Mouse (Mus musculus): ENCODE measurements around the gene Asna1. TPM values are rescaled to one million over a fixed set of nuclear protein-coding genes. Genes with fewer than 3 reads are reported as not detected.

Asna1 gene
- total RNA-seq, 2 experiments from 2014 or later: 73.5 to 82.3 TPM

- no peak for ATAC-seq (replicated peaks; ENCODE audit: low FRiP score, low TSS enrichment, poor library complexity, severe bottlenecking)
These were observed 10.7 kb upstream of the Asna1 start for GRCm38 (mm10) chr8:85035728-85036310.

- ATAC-seq (replicated peaks; ENCODE audit: low FRiP score, low TSS enrichment, poor library complexity, severe bottlenecking): no peak
These were observed 10.2 kb upstream of the Asna1 start for GRCm38 (mm10) chr8:85035165-85035727.

- ATAC-seq (replicated peaks; ENCODE audit: low FRiP score, low TSS enrichment, poor library complexity, severe bottlenecking): no peak
These were observed 9.7 kb upstream of the Asna1 start for GRCm38 (mm10) chr8:85034764-85035163.

- no peak for ATAC-seq (replicated peaks; ENCODE audit: low FRiP score, low TSS enrichment, poor library complexity, severe bottlenecking)
These were observed 8.8 kb upstream of the Asna1 start for GRCm38 (mm10) chr8:85033867-85034266.

- ATAC-seq (replicated peaks; ENCODE audit: low FRiP score, low TSS enrichment, poor library complexity, severe bottlenecking): no peak
These were observed 7.7 kb upstream of the Asna1 start for GRCm38 (mm10) chr8:85032622-85033311.

GRCm38 (mm10) chr8:85029271-85029670 lies 4.2 kb upstream of the Asna1 start:
- no peak for ATAC-seq (replicated peaks; ENCODE audit: low FRiP score, low TSS enrichment, poor library complexity, severe bottlenecking)

GRCm38 (mm10) chr8:85027922-85028321 lies 2.8 kb upstream of the Asna1 start:
- ATAC-seq (replicated peaks; ENCODE audit: low FRiP score, low TSS enrichment, poor library complexity, severe bottlenecking): no peak

GRCm38 (mm10) chr8:85027516-85027855 lies 2.4 kb upstream of the Asna1 start:
- no peak for ATAC-seq (replicated peaks; ENCODE audit: low FRiP score, low TSS enrichment, poor library complexity, severe bottlenecking)

GRCm38 (mm10) chr8:85026670-85027515 lies 1.8 kb upstream of the Asna1 start, which contains the start of gene Trir:
Trir (plus strand) TSS chr8:85026823.
- ATAC-seq (replicated peaks; ENCODE audit: low FRiP score, low TSS enrichment, poor library complexity, severe bottlenecking): peak; percentile 72

GRCm38 (mm10) chr8:85023846-85024245 lies 1.2 kb downstream of the Asna1 start:
- no peak for ATAC-seq (replicated peaks; ENCODE audit: low FRiP score, low TSS enrichment, poor library complexity, severe bottlenecking)

- no peak for ATAC-seq (replicated peaks; ENCODE audit: low FRiP score, low TSS enrichment, poor library complexity, severe bottlenecking)
These were observed 3.5 kb downstream of the Asna1 start for GRCm38 (mm10) chr8:85021514-85022055.

- ATAC-seq (replicated peaks; ENCODE audit: low FRiP score, low TSS enrichment, poor library complexity, severe bottlenecking): no peak
These were observed 7.9 kb downstream of the Asna1 start for GRCm38 (mm10) chr8:85017209-85017608.

GRCm38 (mm10) chr8:85016724-85017123 lies 8.4 kb downstream of the Asna1 start:
- ATAC-seq (replicated peaks; ENCODE audit: low FRiP score, low TSS enrichment, poor library complexity, severe bottlenecking): no peak

- ATAC-seq (replicated peaks; ENCODE audit: low FRiP score, low TSS enrichment, poor library complexity, severe bottlenecking): no peak
These were observed 10.7 kb downstream of the Asna1 start, which contains the start of gene Best2 for GRCm38 (mm10) chr8:85014431-85014830. Best2 (minus strand) TSS chr8:85014531.

GRCm38 (mm10) chr8:85013230-85013840 lies 11.7 kb downstream of the Asna1 start:
- peak; percentile 89 for ATAC-seq (replicated peaks; ENCODE audit: low FRiP score, low TSS enrichment, poor library complexity, severe bottlenecking)

- 0 out of 2 replicates have a peak, but pooled peaks have one; percentile 22 for ATAC-seq (replicated peaks; ENCODE audit: low FRiP score, low TSS enrichment, poor library complexity, severe bottlenecking)
These were observed 13.8 kb downstream of the Asna1 start for GRCm38 (mm10) chr8:85011242-85011641.

- ATAC-seq (replicated peaks; ENCODE audit: low FRiP score, low TSS enrichment, poor library complexity, severe bottlenecking): peak; percentile 65
These were observed 17.4 kb downstream of the Asna1 start for GRCm38 (mm10) chr8:85007686-85008085.

- peak; percentile 95 for ATAC-seq (replicated peaks; ENCODE audit: low FRiP score, low TSS enrichment, poor library complexity, severe bottlenecking)
These were observed 27.3 kb downstream of the Asna1 start for GRCm38 (mm10) chr8:84997649-84998295.

- no peak for ATAC-seq (replicated peaks; ENCODE audit: low FRiP score, low TSS enrichment, poor library complexity, severe bottlenecking)
These were observed 28.1 kb downstream of the Asna1 start for GRCm38 (mm10) chr8:84996978-84997377.

Data from megakaryocyte-erythroid progenitor cell, adult 5-6 weeks (primary cell).